Mouse (Mus musculus): Measurements from ENCODE around the gene Cnn3.

The Cnn3 gene

GRCm38 (mm10) chr3:121458545-121459492 is 32.5 kb downstream of the Cnn3 start:
- no peak for DNase-seq

- no peak for DNase-seq
These were observed 34.3 kb downstream of the Cnn3 start for GRCm38 (mm10) chr3:121460473-121461193.

GRCm38 (mm10) chr3:121461477-121461876 is 35.2 kb downstream of the Cnn3 start:
- DNase-seq, result no peak

GRCm38 (mm10) chr3:121462782-121463181 is 36.5 kb downstream of the Cnn3 start:
- no peak for DNase-seq

GRCm38 (mm10) chr3:121464733-121465305 is 38.5 kb downstream of the Cnn3 start:
- no peak for DNase-seq

- DNase-seq, result no peak
These were observed 39.5 kb downstream of the Cnn3 start for GRCm38 (mm10) chr3:121465795-121466194.

GRCm38 (mm10) chr3:121467094-121467552 is 40.8 kb downstream of the Cnn3 start:
- DNase-seq, result peak; percentile 43

- no peak for DNase-seq
These were observed 41.8 kb downstream of the Cnn3 start for GRCm38 (mm10) chr3:121468136-121468535.

- DNase-seq, result no peak
These were observed 43.1 kb downstream of the Cnn3 start for GRCm38 (mm10) chr3:121469185-121469975.

- DNase-seq, result no peak
These were observed 45.4 kb downstream of the Cnn3 start for GRCm38 (mm10) chr3:121471703-121472102.

GRCm38 (mm10) chr3:121474738-121475137 is 48.4 kb downstream of the Cnn3 start:
- DNase-seq, result peak; percentile 47

- no peak for DNase-seq
These were observed 54.0 kb downstream of the Cnn3 start for GRCm38 (mm10) chr3:121480030-121480960.

- DNase-seq, result no peak
These were observed 54.7 kb downstream of the Cnn3 start for GRCm38 (mm10) chr3:121480961-121481436.

- DNase-seq, result no peak
These were observed 55.3 kb downstream of the Cnn3 start for GRCm38 (mm10) chr3:121481564-121481963.

- no peak for DNase-seq
These were observed 57.2 kb downstream of the Cnn3 start for GRCm38 (mm10) chr3:121483266-121484161.

- DNase-seq, result no peak
These were observed 58.9 kb downstream of the Cnn3 start for GRCm38 (mm10) chr3:121485201-121485600.

GRCm38 (mm10) chr3:121489462-121490118 is 63.3 kb downstream of the Cnn3 start:
- no peak for DNase-seq

GRCm38 (mm10) chr3:121490941-121491340 is 64.6 kb downstream of the Cnn3 start:
- no peak for DNase-seq

GRCm38 (mm10) chr3:121492026-121492425 is 65.7 kb downstream of the Cnn3 start:
- no peak for DNase-seq

- DNase-seq, result peak; percentile 23
These were observed 67.7 kb downstream of the Cnn3 start for GRCm38 (mm10) chr3:121493997-121494421.

All from thymus, postnatal 14 days (tissue).